Mouse (Mus musculus): ENCODE measurements around the gene Cars. TPM values are rescaled to one million over a fixed set of nuclear protein-coding genes. Genes with fewer than 3 reads are reported as not detected.
A peak's percentile ranks its signal among the peaks of the same experiment; 100 is the strongest.

Cars gene
- polyA plus RNA-seq, 1 experiment = 143 TPM

GRCm38 (mm10) chr7:143549588-143550220 is 50.2 kb downstream of the Cars start:
- Histone ChIP-seq H3K27ac (ENCODE audit: insufficient read depth, low read length) (peak overlapping the region; percentile 95), H3K27me3 (ENCODE audit: control insufficient read depth, insufficient read depth, low read length, poor library complexity, severe bottlenecking) (no peaks in the 10 kb centered on the region), H3K9ac (ENCODE audit: low read depth, poor library complexity, severe bottlenecking) (peak overlapping the region; percentile 78), H3K4me1 (ENCODE audit: control insufficient read depth, insufficient read depth, low read length) (no peaks in the 10 kb centered on the region), H3K36me3 (ENCODE audit: control insufficient read depth, insufficient read depth, low read length, poor library complexity, severe bottlenecking) (peaks cover 6% of the 10 kb centered on the region; the same call in 1 of the 2 replicates), H3K4me3 (ENCODE audit: low read depth, low read length) (peak overlapping the region; percentile 96), H3K9me3 (replicated peaks; ENCODE audit: control insufficient read depth, insufficient read depth, low read length, poor library complexity, severe bottlenecking) (no peaks in the 10 kb centered on the region)
- no peak for TF ChIP-seq POLR2A (IDR thresholded peaks at IDR 0.05; ENCODE audit: insufficient read depth, low read length)
- no peak for TF ChIP-seq CTCF (IDR thresholded peaks at IDR 0.05; ENCODE audit: low read depth, low read length)
- no peak for TF ChIP-seq EP300 (IDR thresholded peaks at IDR 0.05; ENCODE audit: insufficient read depth, low read depth, low read length)

DNA sequence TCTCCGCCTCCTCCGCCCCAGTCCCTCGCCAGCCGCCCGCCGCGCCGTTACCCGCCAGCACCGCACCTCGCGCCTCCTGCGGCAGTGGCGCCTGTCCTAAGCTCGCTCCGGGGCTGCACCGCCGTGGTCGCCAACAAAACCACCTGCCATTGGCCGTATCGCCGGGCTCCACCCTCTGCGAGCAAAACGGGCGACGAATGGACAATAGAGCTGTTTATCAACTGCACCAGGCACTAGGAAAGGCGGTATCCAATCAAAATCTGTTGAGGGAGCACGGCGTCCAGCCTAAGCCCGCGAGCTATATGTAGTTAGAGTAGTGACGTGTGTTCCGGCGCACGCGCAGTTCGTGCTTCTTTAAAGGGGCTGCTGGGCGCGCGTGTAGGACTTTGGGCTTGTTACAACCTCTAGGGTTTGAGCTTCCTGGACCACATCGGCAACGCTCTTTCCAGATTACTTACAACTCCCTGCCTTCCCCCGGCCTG is 50.9 kb downstream of the Cars start, which contains the start of gene Nap1l4:
Nap1l4 (minus strand) TSS at position 131 of the 482 bp plus-strand sequence.
- Histone ChIP-seq H3K27me3 (ENCODE audit: control insufficient read depth, insufficient read depth, low read length, poor library complexity, severe bottlenecking) (no peaks in the 10 kb centered on the region), H3K36me3 (ENCODE audit: control insufficient read depth, insufficient read depth, low read length, poor library complexity, severe bottlenecking) (peaks cover 6% of the 10 kb centered on the region; the same call in 1 of the 2 replicates), H3K27ac (ENCODE audit: insufficient read depth, low read length) (peak within 1 kb of the TSS; percentile 95), H3K4me3 (ENCODE audit: low read depth, low read length) (peak within 1 kb of the TSS; percentile 96), H3K4me1 (ENCODE audit: control insufficient read depth, insufficient read depth, low read length) (no peaks in the 10 kb centered on the region), H3K9me3 (replicated peaks; ENCODE audit: control insufficient read depth, insufficient read depth, low read length, poor library complexity, severe bottlenecking) (no peaks in the 10 kb centered on the region), H3K9ac (ENCODE audit: low read depth, poor library complexity, severe bottlenecking) (peak within 1 kb of the TSS; percentile 80)
- TF ChIP-seq CTCF (IDR thresholded peaks at IDR 0.05; ENCODE audit: low read depth, low read length) (no peak), POLR2A (IDR thresholded peaks at IDR 0.05; ENCODE audit: insufficient read depth, low read length) (peak; percentile 80), EP300 (IDR thresholded peaks at IDR 0.05; ENCODE audit: insufficient read depth, low read depth, low read length) (no peak)

DNA sequence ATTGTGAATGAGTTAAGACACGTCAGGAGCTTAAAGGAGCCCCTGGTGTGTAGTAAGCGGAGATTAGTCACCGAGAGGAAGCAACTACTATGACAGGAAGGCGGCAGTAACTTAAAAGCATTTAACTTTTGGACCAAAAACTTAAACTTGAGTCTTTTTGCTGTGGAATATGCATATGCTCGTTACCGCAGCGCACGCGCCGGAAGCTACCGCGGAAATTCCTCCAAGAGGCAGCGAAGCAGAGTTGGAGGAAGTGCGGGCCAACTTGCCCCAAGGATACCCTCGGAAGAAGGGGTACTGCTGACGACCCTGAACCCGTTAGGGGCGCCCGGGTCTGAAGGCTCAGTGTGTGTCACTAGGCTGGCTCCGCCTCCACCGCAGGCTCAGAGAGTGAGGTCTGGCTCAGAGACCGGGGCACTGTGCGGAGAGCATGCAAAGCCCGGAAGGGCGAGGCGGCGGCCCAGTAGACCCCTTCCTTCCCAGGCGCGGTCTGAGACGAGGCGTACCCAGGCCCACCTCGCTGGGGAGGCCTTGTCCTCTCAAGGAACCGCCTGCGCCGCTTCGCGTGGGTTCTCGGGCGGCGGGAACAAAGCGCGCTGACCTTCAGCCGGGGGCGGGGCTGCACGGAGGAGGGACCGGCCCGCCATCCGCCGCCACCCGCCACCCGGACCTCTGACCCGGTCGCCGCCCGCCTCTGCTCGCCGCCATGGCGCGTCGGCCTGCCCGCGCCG is 51.5 kb downstream of the Cars start:
- no peaks in the 10 kb centered on the region for H3K4me1 ChIP-seq (ENCODE audit: control insufficient read depth, insufficient read depth, low read length)
- 0 out of 2 replicates have a peak, but pooled peaks cover 6% of the 10 kb centered on the region for H3K36me3 ChIP-seq (ENCODE audit: control insufficient read depth, insufficient read depth, low read length, poor library complexity, severe bottlenecking)
- TF ChIP-seq EP300 (IDR thresholded peaks at IDR 0.05; ENCODE audit: insufficient read depth, low read depth, low read length) (no peak), POLR2A (IDR thresholded peaks at IDR 0.05; ENCODE audit: insufficient read depth, low read length) (no peak), CTCF (IDR thresholded peaks at IDR 0.05; ENCODE audit: low read depth, low read length) (no peak)
- H3K27me3 ChIP-seq (ENCODE audit: control insufficient read depth, insufficient read depth, low read length, poor library complexity, severe bottlenecking) = no peaks in the 10 kb centered on the region
- peak overlapping the region; percentile 94 for H3K4me3 ChIP-seq (ENCODE audit: low read depth, low read length)
- H3K27ac ChIP-seq (ENCODE audit: insufficient read depth, low read length) = peak overlapping the region; percentile 24
- H3K9me3 ChIP-seq (replicated peaks; ENCODE audit: control insufficient read depth, insufficient read depth, low read length, poor library complexity, severe bottlenecking) = no peaks in the 10 kb centered on the region
- peak overlapping the region; percentile 80 for H3K9ac ChIP-seq (ENCODE audit: low read depth, poor library complexity, severe bottlenecking)

DNA sequence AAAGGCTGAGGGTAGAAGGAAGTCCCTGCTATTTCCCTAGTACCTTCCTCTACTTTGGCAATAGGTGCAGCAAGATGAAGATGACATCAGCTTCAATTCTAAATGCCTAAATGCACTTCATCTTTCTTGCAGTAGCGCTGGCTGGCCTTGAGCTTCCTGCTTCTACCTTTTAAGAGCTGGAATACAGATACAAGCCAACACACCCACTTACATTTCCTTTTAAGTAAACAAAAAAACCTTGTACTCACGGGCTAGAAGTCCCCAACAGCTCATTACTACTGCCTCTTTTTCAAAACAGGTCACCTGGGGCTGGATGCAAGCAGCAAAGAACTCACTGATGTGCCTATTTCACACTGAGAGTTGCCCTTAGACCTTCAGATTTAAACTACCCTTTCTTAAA is 53.3 kb downstream of the Cars start:
- Histone ChIP-seq H3K4me3 (ENCODE audit: low read depth, low read length) (no peak overlapping the region), H3K27ac (ENCODE audit: insufficient read depth, low read length) (no peak overlapping the region), H3K9me3 (replicated peaks; ENCODE audit: control insufficient read depth, insufficient read depth, low read length, poor library complexity, severe bottlenecking) (no peaks in the 10 kb centered on the region), H3K4me1 (ENCODE audit: control insufficient read depth, insufficient read depth, low read length) (no peaks in the 10 kb centered on the region), H3K36me3 (ENCODE audit: control insufficient read depth, insufficient read depth, low read length, poor library complexity, severe bottlenecking) (0 out of 2 replicates have a peak, but pooled peaks cover 2% of the 10 kb centered on the region), H3K9ac (ENCODE audit: low read depth, poor library complexity, severe bottlenecking) (0 out of 2 replicates have a peak overlapping the region, but pooled peaks have one; percentile 36), H3K27me3 (ENCODE audit: control insufficient read depth, insufficient read depth, low read length, poor library complexity, severe bottlenecking) (no peaks in the 10 kb centered on the region)
- TF ChIP-seq CTCF (IDR thresholded peaks at IDR 0.05; ENCODE audit: low read depth, low read length) (no peak), EP300 (IDR thresholded peaks at IDR 0.05; ENCODE audit: insufficient read depth, low read depth, low read length) (no peak), POLR2A (IDR thresholded peaks at IDR 0.05; ENCODE audit: insufficient read depth, low read length) (no peak)

- H3K4me3 ChIP-seq (ENCODE audit: low read depth, low read length) = no peak overlapping the region
- H3K27me3 ChIP-seq (ENCODE audit: control insufficient read depth, insufficient read depth, low read length, poor library complexity, severe bottlenecking) = no peaks in the 10 kb centered on the region
- TF ChIP-seq CTCF (IDR thresholded peaks at IDR 0.05; ENCODE audit: low read depth, low read length) (no peak), EP300 (IDR thresholded peaks at IDR 0.05; ENCODE audit: insufficient read depth, low read depth, low read length) (no peak), POLR2A (IDR thresholded peaks at IDR 0.05; ENCODE audit: insufficient read depth, low read length) (no peak)
- H3K9me3 ChIP-seq (replicated peaks; ENCODE audit: control insufficient read depth, insufficient read depth, low read length, poor library complexity, severe bottlenecking) = no peaks in the 10 kb centered on the region
- 0 out of 2 replicates have a peak, but pooled peaks cover 9% of the 10 kb centered on the region for H3K36me3 ChIP-seq (ENCODE audit: control insufficient read depth, insufficient read depth, low read length, poor library complexity, severe bottlenecking)
- H3K27ac ChIP-seq (ENCODE audit: insufficient read depth, low read length) = no peak overlapping the region
- no peaks in the 10 kb centered on the region for H3K4me1 ChIP-seq (ENCODE audit: control insufficient read depth, insufficient read depth, low read length)
- no peak overlapping the region for H3K9ac ChIP-seq (ENCODE audit: low read depth, poor library complexity, severe bottlenecking)
These were observed 55.5 kb downstream of the Cars start for GRCm38 (mm10) chr7:143544368-143544767.

All from ES-Bruce4 (cell line).